Mouse (Mus musculus): ENCODE results near the gene Fbxl17.

Fbxl17 gene

GRCm38 (mm10) chr17:63209151-63209550, 290.7 kb downstream of the Fbxl17 start:
- no peak for DNase-seq (ENCODE audit: low spot score)

GRCm38 (mm10) chr17:63208346-63208745, 291.5 kb downstream of the Fbxl17 start:
- DNase-seq (ENCODE audit: low spot score) = no peak

- no peak for DNase-seq (ENCODE audit: low spot score)
Measured at GRCm38 (mm10) chr17:63207714-63208113, 292.1 kb downstream of the Fbxl17 start.

- DNase-seq (ENCODE audit: low spot score) = no peak
Measured at GRCm38 (mm10) chr17:63205316-63205715, 294.5 kb downstream of the Fbxl17 start.

GRCm38 (mm10) chr17:63203582-63204190, 296.1 kb downstream of the Fbxl17 start:
- DNase-seq (ENCODE audit: low spot score) = no peak

GRCm38 (mm10) chr17:63198703-63199102, 301.1 kb downstream of the Fbxl17 start:
- DNase-seq (ENCODE audit: low spot score) = no peak

- DNase-seq (ENCODE audit: low spot score) = no peak
Measured at GRCm38 (mm10) chr17:63195496-63195895, 304.3 kb downstream of the Fbxl17 start.

GRCm38 (mm10) chr17:63193196-63193595, 306.6 kb downstream of the Fbxl17 start:
- no peak for DNase-seq (ENCODE audit: low spot score)

GRCm38 (mm10) chr17:63191345-63191744, 308.5 kb downstream of the Fbxl17 start:
- no peak for DNase-seq (ENCODE audit: low spot score)

GRCm38 (mm10) chr17:63189274-63189673, 310.5 kb downstream of the Fbxl17 start:
- no peak for DNase-seq (ENCODE audit: low spot score)

GRCm38 (mm10) chr17:63185531-63185930, 314.3 kb downstream of the Fbxl17 start:
- DNase-seq (ENCODE audit: low spot score) = no peak

GRCm38 (mm10) chr17:63184844-63185504, 314.8 kb downstream of the Fbxl17 start:
- no peak for DNase-seq (ENCODE audit: low spot score)

GRCm38 (mm10) chr17:63183431-63183830, 316.4 kb downstream of the Fbxl17 start:
- no peak for DNase-seq (ENCODE audit: low spot score)

GRCm38 (mm10) chr17:63181661-63182060, 318.2 kb downstream of the Fbxl17 start:
- DNase-seq (ENCODE audit: low spot score) = no peak

GRCm38 (mm10) chr17:63180042-63180441, 319.8 kb downstream of the Fbxl17 start:
- no peak for DNase-seq (ENCODE audit: low spot score)

- DNase-seq (ENCODE audit: low spot score) = no peak
Measured at GRCm38 (mm10) chr17:63178331-63178730, 321.5 kb downstream of the Fbxl17 start.

GRCm38 (mm10) chr17:63176411-63176810, 323.4 kb downstream of the Fbxl17 start:
- no peak for DNase-seq (ENCODE audit: low spot score)

GRCm38 (mm10) chr17:63172697-63173096, 327.1 kb downstream of the Fbxl17 start:
- no peak for DNase-seq (ENCODE audit: low spot score)

GRCm38 (mm10) chr17:63171890-63172491, 327.8 kb downstream of the Fbxl17 start:
- DNase-seq (ENCODE audit: low spot score) = no peak

GRCm38 (mm10) chr17:63171264-63171663, 328.6 kb downstream of the Fbxl17 start:
- no peak for DNase-seq (ENCODE audit: low spot score)

GRCm38 (mm10) chr17:63168019-63168788, 331.6 kb downstream of the Fbxl17 start:
- no peak for DNase-seq (ENCODE audit: low spot score)

- DNase-seq (ENCODE audit: low spot score) = no peak
Measured at GRCm38 (mm10) chr17:63167248-63167647, 332.6 kb downstream of the Fbxl17 start.

- no peak for DNase-seq (ENCODE audit: low spot score)
Measured at GRCm38 (mm10) chr17:63166692-63167091, 333.1 kb downstream of the Fbxl17 start.
